Mouse (Mus musculus): Measurements from ENCODE around the gene Acta1. TPM values are rescaled to one million over a fixed set of nuclear protein-coding genes. Genes with fewer than 3 reads are reported as not detected.

Gene Acta1
- polyA plus RNA-seq, 1 experiment from 2014 or later: 7.6 TPM

DNA sequence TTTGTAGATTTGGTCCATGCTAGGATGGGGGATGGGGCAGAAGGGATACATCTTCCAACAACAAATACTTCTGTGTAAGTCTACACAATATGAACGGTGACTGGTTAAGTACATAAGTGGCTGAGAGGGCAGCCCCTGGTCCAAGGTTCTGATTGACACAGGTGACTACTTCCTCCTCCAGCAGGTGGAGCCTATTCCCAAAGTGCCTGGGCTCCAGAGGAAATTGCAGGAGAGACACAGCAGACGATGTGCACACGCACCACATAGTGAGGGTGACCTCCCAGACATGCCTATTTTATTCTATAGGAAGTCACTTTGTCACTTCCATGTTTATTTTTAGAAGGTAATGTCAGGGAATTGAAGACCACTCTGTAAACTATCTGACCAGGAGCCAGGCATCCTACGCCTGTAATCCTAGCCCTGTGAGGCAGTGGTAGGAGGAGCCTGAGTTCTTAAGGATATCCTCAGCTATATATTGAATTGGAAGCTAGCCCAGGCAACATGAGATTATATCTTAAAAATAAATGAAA is 13.7 kb downstream of the Acta1 start:
- TF ChIP-seq CTCF (IDR thresholded peaks at IDR 0.05; ENCODE audit: low read depth): peak; percentile 62
- Histone ChIP-seq H3K9ac (ENCODE audit: low read depth, low read length) (no peak overlapping the region), H3K4me2 (replicated peaks; ENCODE audit: low read depth) (no peak overlapping the region), H3K9me3 (ENCODE audit: control insufficient read depth) (no peaks in the 10 kb centered on the region), H3K27me3 (replicated peaks; ENCODE audit: control insufficient read depth, insufficient read depth, low read length) (no peaks in the 10 kb centered on the region), H3K4me1 (replicated peaks; ENCODE audit: control insufficient read depth, insufficient read depth, low read length) (no peaks in the 10 kb centered on the region; the same call in 1 of the 2 replicates), H3K4me3 (ENCODE audit: low read depth, low read length) (no peak overlapping the region), H3K36me3 (ENCODE audit: control insufficient read depth, insufficient read depth) (no peaks in the 10 kb centered on the region), H3K27ac (ENCODE audit: low read depth, low read length) (no peak overlapping the region)
- WGBS: 17% methylated on average over 4 of the region's 4 CpGs
- no peak for ATAC-seq

- no peaks in the 10 kb centered on the region for H3K9me3 ChIP-seq (ENCODE audit: control insufficient read depth)
- no peak for ATAC-seq
- no peak overlapping the region for H3K9ac ChIP-seq (ENCODE audit: low read depth, low read length)
- H3K4me3 ChIP-seq (ENCODE audit: low read depth, low read length): no peak overlapping the region
- 69% methylated on average over 10 of the region's 10 CpGs for WGBS
- H3K27me3 ChIP-seq (replicated peaks; ENCODE audit: control insufficient read depth, insufficient read depth, low read length): no peaks in the 10 kb centered on the region
- no peaks in the 10 kb centered on the region for H3K36me3 ChIP-seq (ENCODE audit: control insufficient read depth, insufficient read depth)
- TF ChIP-seq CTCF (IDR thresholded peaks at IDR 0.05; ENCODE audit: low read depth): no peak
- no peak overlapping the region for H3K4me2 ChIP-seq (replicated peaks; ENCODE audit: low read depth)
- no peak overlapping the region for H3K27ac ChIP-seq (ENCODE audit: low read depth, low read length)
- H3K4me1 ChIP-seq (replicated peaks; ENCODE audit: control insufficient read depth, insufficient read depth, low read length): no peaks in the 10 kb centered on the region; the same call in 1 of the 2 replicates
These were observed 14.3 kb downstream of the Acta1 start for GRCm38 (mm10) chr8:123880271-123880670.

- no peaks in the 10 kb centered on the region for H3K36me3 ChIP-seq (ENCODE audit: control insufficient read depth, insufficient read depth)
- WGBS: 51% methylated on average over 2 of the region's 2 CpGs
These were observed 16.7 kb downstream of the Acta1 start for GRCm38 (mm10) chr8:123877865-123878264.

DNA sequence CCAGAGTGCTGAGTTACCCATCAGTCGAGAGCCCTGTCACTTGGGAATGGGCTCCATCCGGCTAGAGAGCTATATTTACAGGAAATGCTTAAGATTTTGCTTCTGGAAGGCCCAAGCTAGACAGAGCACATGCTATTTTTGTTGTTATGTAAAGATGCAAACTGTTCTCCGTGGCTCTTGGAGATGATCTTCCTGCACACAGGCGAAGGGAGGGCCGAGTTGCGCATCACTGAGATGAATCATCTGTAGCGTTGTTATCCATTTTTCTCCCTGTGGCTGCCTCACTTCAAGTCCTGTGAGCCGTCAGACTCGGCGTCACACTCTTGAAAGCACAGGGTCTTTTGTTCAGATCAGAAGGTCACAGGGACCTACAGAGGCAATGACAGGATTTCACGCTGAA is 20.2 kb downstream of the Acta1 start:
- no peak for TF ChIP-seq CTCF (IDR thresholded peaks at IDR 0.05; ENCODE audit: low read depth)
- Histone ChIP-seq H3K4me2 (replicated peaks; ENCODE audit: low read depth) (no peak overlapping the region), H3K9me3 (ENCODE audit: control insufficient read depth) (no peaks in the 10 kb centered on the region), H3K4me3 (ENCODE audit: low read depth, low read length) (no peak overlapping the region), H3K27me3 (replicated peaks; ENCODE audit: control insufficient read depth, insufficient read depth, low read length) (no peaks in the 10 kb centered on the region), H3K27ac (ENCODE audit: low read depth, low read length) (no peak overlapping the region), H3K4me1 (replicated peaks; ENCODE audit: control insufficient read depth, insufficient read depth, low read length) (no peaks in the 10 kb centered on the region), H3K9ac (ENCODE audit: low read depth, low read length) (no peak overlapping the region), H3K36me3 (ENCODE audit: control insufficient read depth, insufficient read depth) (no peaks in the 10 kb centered on the region)
- WGBS: 74% methylated on average over 11 of the region's 11 CpGs
- ATAC-seq: no peak

More at GRCm38 (mm10) chr8:123877865-123878264, 16.7 kb downstream of the Acta1 start:
- H3K27ac ChIP-seq (ENCODE audit: low read depth, low read length): no peak overlapping the region
- H3K4me2 ChIP-seq (replicated peaks; ENCODE audit: low read depth): no peak overlapping the region
- H3K9me3 ChIP-seq (ENCODE audit: control insufficient read depth): no peaks in the 10 kb centered on the region
- ATAC-seq: no peak
- H3K27me3 ChIP-seq (replicated peaks; ENCODE audit: control insufficient read depth, insufficient read depth, low read length): no peaks in the 10 kb centered on the region
- H3K4me1 ChIP-seq (replicated peaks; ENCODE audit: control insufficient read depth, insufficient read depth, low read length): no peaks in the 10 kb centered on the region; the same call in 1 of the 2 replicates
- no peak for TF ChIP-seq CTCF (IDR thresholded peaks at IDR 0.05; ENCODE audit: low read depth)
- H3K9ac ChIP-seq (ENCODE audit: low read depth, low read length): no peak overlapping the region
- H3K4me3 ChIP-seq (ENCODE audit: low read depth, low read length): no peak overlapping the region

- TF ChIP-seq CTCF (IDR thresholded peaks at IDR 0.05; ENCODE audit: low read depth): no peak
- Histone ChIP-seq H3K4me3 (ENCODE audit: low read depth, low read length) (no peak overlapping the region), H3K27ac (ENCODE audit: low read depth, low read length) (no peak overlapping the region), H3K9me3 (ENCODE audit: control insufficient read depth) (no peaks in the 10 kb centered on the region), H3K27me3 (replicated peaks; ENCODE audit: control insufficient read depth, insufficient read depth, low read length) (no peaks in the 10 kb centered on the region), H3K9ac (ENCODE audit: low read depth, low read length) (no peak overlapping the region), H3K4me1 (replicated peaks; ENCODE audit: control insufficient read depth, insufficient read depth, low read length) (no peaks in the 10 kb centered on the region), H3K36me3 (ENCODE audit: control insufficient read depth, insufficient read depth) (no peaks in the 10 kb centered on the region), H3K4me2 (replicated peaks; ENCODE audit: low read depth) (no peak overlapping the region)
- ATAC-seq: no peak
- 80% methylated on average over 6 of the region's 6 CpGs for WGBS
These were observed 21.2 kb downstream of the Acta1 start for GRCm38 (mm10) chr8:123873364-123873763.

DNA sequence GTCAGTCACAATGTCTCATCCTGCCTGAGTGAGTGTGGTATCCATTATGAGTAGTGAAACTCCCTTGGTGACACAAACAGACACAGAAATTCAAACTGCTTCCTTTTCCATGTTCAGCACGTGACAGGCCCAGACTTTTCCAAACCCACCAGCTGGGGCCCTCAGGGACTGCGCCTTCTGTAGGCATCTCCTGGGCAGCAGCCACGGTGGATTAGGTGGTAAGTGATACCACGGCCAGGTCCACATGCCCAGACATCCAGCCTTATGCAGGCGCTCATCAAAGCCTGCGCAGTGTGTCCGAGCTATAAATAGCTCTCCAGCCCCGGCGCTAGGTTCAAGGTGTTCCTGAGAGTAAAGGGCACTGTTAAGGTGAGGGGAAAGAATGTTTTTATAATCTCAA is 22.5 kb downstream of the Acta1 start:
- WGBS: 68% methylated on average over 9 of the region's 9 CpGs

GRCm38 (mm10) chr8:123866971-123867370 is 27.6 kb downstream of the Acta1 start:
- no peak for TF ChIP-seq CTCF (IDR thresholded peaks at IDR 0.05; ENCODE audit: low read depth)
- Histone ChIP-seq H3K4me1 (replicated peaks; ENCODE audit: control insufficient read depth, insufficient read depth, low read length) (no peaks in the 10 kb centered on the region), H3K4me3 (ENCODE audit: low read depth, low read length) (no peak overlapping the region), H3K27me3 (replicated peaks; ENCODE audit: control insufficient read depth, insufficient read depth, low read length) (peaks cover 11% of the 10 kb centered on the region), H3K36me3 (ENCODE audit: control insufficient read depth, insufficient read depth) (no peaks in the 10 kb centered on the region), H3K4me2 (replicated peaks; ENCODE audit: low read depth) (no peak overlapping the region), H3K9me3 (ENCODE audit: control insufficient read depth) (no peaks in the 10 kb centered on the region), H3K27ac (ENCODE audit: low read depth, low read length) (no peak overlapping the region), H3K9ac (ENCODE audit: low read depth, low read length) (no peak overlapping the region)
- WGBS: 41% methylated on average over 5 of the region's 5 CpGs
- ATAC-seq: no peak

More for the DNA sequence above, 22.5 kb downstream of the Acta1 start:
- H3K4me3 ChIP-seq (ENCODE audit: low read depth, low read length): no peak overlapping the region
- no peak overlapping the region for H3K9ac ChIP-seq (ENCODE audit: low read depth, low read length)
- ATAC-seq: no peak
- no peaks in the 10 kb centered on the region for H3K9me3 ChIP-seq (ENCODE audit: control insufficient read depth)
- H3K27me3 ChIP-seq (replicated peaks; ENCODE audit: control insufficient read depth, insufficient read depth, low read length): no peaks in the 10 kb centered on the region
- H3K4me1 ChIP-seq (replicated peaks; ENCODE audit: control insufficient read depth, insufficient read depth, low read length): no peaks in the 10 kb centered on the region
- H3K36me3 ChIP-seq (ENCODE audit: control insufficient read depth, insufficient read depth): no peaks in the 10 kb centered on the region
- no peak overlapping the region for H3K4me2 ChIP-seq (replicated peaks; ENCODE audit: low read depth)
- no peak overlapping the region for H3K27ac ChIP-seq (ENCODE audit: low read depth, low read length)
- TF ChIP-seq CTCF (IDR thresholded peaks at IDR 0.05; ENCODE audit: low read depth): no peak
